Mouse (Mus musculus) embryonic fibroblast, embryonic 13.5 days (primary cell): ENCODE data around the gene Gm4981.

ENCODE experiments used
- CTCF ChIP-seq: IDR thresholded peaks from 2 replicates; pipeline ENCODE4 v1.5.1; 2011; ENCODE audit warnings: mild to moderate bottlenecking, control low read depth, low read length, moderate library complexity, borderline replicate concordance; ENCODE audit not compliant: insufficient read depth
- POLR2A ChIP-seq: IDR thresholded peaks from 2 replicates; pipeline ENCODE4 v1.6.1; 2011; ENCODE audit warnings: low read depth, mild to moderate bottlenecking, control low read depth, low read length, moderate library complexity

DNA sequence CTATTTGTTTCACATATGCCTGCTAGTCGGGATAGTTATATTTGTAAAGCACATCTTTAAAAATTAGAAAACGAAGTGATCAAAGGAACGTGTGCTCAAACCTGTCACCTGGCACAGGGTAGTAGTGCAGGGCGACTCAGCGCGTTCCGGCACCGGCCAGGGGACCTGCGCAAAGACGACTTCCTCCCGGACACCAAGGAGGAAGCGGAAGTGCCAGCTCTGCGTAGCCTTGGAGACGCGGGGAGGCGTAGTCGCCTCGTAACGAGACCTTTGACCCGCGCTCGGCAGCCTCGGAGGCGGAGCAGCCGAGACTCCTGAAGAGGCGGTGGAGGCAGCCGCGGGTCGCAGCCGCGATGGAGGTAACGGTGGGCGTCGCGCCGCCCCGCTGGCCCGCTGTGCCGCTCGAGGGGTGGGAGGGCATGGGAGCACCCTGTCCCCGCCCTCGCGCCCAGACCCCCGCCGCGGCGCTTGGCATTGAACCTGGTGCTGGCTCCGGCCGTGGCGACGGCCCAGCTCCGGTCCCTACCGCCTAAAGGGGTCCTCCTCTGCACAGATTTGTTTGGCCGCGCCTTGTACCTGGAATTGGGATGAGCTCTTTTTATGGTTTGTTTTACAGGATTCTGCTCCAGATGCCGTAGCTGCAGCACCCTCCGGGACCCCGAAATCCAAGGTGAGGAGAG, 18.9 kb upstream of the Gm4981 start, which contains the start of gene Gcc2:
- TF ChIP-seq CTCF (no peak), POLR2A (peak; percentile 98)
